Mouse (Mus musculus): Measurements from ENCODE around the gene Maats1.

Maats1 gene

DNA sequence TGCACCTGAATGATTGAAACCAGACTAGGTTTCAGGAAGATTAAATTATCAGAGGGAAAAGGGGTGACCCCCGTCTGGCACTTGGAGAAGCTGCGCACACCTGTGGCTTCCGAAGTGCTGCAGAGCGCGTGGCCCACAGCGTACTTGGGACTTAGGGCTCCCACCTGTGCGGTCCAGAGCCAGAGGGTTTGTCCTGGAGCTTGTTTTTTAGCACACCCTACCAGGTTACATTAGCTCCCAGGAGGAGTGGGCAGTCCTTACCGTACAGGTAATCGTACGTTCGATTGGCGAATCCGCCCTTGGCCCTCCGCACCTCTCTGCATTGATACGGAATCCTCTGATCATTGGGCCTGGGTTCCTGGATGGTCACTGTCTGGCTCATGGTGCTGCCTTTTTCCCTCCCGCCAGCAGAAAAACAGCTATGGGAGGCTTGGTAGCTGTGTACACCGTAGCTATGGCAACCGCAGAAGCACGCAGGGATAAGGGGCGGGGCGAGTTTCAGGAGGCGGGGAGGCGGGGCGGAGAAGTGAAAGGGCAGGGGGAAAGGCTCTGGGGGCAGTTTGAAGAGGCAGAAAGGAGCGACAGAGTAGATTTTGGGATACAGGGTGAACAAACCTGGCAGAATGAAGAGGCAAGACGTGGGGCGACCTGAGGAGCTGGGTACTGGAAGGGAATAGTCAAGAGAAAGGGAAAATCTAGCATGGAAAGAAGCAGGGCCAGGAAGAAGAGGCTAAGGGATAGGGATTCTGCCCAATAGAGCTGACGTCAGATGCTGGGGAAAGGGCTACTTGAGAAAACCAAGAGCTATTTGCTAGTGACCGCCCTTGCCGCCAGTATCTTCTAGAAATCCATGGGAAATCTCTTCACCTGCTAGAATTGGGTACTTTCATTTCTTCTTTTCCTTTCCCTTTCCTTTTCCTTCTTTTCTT, at the start of gene Maats1:
TSS of gene Maats1 (minus strand) at position 748 of the 929 bp plus-strand sequence.
- DNase-seq (ENCODE audit: extremely low read depth, insufficient read length, low spot score): no peak

DNA sequence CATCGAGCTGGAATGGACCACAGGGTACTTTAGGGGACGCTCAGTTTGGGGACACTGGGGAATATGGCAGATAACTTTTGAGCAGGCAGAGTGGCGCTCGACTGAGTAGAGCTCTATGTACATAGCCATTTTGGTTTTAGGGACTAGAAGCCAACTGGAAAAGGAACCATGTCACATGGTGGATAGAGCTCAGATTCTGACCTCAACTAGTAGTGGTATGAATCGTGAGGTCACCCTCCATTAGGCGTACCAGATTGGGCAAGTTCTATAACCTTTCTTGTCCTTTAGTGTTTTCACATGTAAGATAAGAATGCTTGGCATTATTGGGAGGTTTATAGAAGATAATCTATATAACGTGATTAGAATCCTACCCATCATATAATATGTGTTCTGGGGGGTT, 48.4 kb upstream of the Maats1 start:
- no peak for DNase-seq (ENCODE audit: extremely low read depth, insufficient read length, low spot score)

DNA sequence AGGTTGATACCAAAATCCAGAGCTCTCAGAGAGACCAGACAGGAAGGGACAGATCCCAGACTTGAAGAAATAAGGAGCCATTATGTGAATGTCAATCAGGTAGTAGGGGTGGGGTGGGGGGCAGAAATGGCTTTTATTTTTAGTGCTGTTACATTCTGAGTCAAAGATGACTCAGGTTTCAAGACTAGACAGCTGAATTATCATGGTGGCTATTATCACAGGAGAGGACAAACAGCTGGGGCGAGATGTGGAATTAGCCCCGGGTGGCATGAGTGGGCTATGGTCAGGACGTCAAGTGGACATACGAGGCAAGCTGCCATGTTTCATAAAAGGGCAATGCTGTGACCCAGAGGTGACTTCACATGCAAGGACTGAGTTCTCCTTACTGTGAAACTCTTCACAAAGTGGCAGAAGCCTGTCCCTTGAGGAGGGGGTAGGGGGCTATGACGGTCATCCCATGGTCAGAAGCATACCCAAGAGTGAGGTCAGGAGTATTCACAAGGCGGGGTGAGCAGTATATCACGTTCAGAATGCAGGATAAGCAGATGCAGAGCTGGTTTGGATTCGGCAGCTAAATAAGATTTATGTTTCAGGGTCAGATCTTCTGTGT, 47.4 kb upstream of the Maats1 start:
- DNase-seq (ENCODE audit: extremely low read depth, insufficient read length, low spot score): no peak

DNA sequence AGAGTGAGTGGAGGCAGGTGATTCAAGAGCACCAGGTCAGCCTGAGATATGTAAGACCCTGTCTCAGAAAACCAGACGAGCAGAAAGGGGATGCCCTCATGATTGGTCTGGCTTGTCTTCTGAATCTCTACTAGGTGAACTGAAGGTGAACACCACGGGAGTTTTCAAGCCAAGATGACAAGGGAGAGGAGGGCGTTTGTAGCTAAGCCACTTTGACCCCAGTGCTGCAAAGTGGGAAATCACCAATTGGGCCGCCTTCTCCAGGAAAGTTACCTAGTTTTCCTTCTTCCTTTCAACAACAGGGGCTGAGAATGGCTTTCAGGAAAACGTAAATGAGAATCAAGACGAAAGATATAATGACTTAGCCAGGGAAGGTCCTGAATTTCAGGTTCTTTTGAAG, 46.8 kb upstream of the Maats1 start:
- DNase-seq (ENCODE audit: extremely low read depth, insufficient read length, low spot score): no peak

DNA sequence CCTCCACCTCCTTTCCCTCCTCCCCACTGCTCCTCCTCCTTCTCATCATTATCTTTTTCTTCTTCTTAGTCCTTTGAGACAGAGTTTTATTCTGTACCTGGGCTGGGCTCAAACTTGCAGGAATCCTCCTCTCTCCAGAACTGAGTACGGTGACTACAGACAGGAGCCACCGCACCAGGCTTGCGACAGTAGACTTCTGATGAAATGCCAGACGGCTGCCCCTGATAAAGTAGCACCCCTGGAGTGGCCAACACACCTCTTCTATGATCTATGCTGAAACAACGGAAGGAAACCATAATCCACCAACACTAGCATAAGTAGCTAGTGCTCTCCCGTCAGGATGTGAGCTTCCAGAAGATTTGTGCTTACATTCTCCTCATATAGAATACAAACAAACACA, 45.4 kb upstream of the Maats1 start:
- DNase-seq (ENCODE audit: extremely low read depth, insufficient read length, low spot score): no peak

DNA sequence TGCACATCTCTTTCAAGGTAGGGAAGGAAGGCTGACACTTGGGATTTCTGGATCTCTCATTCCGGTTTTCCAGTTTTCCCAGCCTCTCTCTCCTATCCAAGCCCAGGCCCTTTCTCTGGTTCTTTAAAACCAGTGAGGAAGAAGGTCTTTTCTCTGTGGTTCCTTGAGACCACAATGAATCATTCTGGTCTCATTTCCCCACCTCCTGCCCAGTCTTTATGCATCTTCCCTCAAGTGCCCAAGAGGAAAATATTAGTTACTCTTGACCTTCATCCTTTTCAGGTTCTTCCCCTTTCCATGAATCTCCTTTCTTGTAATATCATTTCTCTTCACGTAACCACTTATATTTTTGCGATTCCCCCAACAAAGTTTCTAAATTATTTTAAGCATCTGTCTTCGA, 43.8 kb upstream of the Maats1 start:
- peak; percentile 16 for DNase-seq (ENCODE audit: extremely low read depth, insufficient read length, low spot score)

DNA sequence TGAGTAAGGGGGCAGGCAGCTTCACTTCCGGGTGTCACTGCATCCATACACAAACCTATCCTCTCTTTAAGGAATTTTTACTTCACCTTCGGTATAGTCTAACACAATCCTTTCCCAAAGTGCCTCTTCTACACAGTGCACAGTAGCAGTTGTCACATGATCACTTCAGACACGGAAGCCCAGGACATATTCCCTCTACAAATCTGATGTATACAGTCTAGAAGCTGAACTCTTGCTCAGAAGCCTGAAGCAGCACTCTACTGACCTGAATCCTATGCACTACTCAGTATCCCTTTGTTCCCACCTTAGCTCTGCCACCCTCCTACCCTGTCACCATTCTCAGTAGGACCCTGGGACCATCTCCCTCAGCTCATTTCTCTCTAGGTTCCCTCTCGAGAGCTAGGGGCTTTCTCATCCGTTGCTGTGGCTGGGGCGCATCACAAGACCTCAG, 43.3 kb upstream of the Maats1 start:
- DNase-seq (ENCODE audit: extremely low read depth, insufficient read length, low spot score): no peak

DNA sequence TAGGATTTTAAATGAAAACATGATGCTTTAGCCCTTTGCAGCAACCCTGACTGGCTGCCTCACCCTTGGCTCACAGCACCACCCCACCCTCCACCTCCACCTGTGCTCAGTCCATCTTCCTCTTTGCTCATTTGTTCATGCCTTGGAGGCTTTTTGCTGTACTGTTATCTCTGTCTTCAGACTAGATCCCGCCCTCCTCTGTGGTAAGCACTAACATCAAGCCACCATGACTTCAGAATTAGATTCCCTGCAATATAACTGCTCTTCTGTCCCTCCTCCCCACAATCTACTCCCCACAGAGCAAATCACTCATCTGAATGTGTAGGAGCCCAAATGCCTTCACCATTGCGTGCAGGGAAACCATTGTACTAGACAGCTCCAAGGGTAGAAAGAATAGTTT, 41.7 kb upstream of the Maats1 start:
- no peak for DNase-seq (ENCODE audit: extremely low read depth, insufficient read length, low spot score)

DNA sequence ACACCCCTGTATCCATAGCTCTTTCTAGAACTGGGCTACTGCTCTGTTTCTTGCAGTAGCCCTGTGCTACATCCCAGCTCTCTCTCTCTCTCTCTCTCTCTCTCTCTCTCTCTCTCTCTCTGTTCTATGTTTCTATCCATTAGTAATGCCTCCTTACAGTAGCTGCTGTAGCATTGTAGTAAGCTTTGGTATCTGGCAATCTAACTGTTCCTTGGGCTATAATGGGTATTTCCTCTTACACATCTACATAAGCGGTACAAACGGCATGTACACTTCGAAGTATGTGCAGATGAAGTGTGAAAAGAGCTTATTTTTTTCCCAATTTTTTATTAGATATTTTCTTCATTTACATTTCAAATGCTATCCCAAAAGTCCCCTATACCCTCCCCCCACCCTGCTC, 38.0 kb upstream of the Maats1 start:
- DNase-seq (ENCODE audit: extremely low read depth, insufficient read length, low spot score): no peak

DNA sequence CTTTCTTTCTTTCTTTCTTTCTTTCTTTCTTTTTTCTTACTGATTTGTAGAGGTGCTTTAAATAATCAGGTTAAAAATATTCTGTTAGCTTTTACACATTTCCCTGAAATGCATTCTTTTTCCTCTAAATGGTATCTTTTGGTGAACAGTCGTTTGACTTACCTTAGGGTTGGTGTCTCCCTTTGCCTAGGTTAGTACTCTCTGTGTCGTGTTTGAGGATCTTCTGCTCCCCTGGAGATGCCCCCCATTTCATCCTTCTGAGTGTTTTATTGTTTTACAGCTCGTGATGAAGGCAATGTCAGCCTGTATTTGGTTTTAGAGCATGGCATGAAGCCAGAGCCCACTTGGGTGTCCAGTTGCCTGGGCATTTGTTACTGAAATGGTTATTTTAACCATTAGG, 37.5 kb upstream of the Maats1 start:
- DNase-seq (ENCODE audit: extremely low read depth, insufficient read length, low spot score): no peak

DNA sequence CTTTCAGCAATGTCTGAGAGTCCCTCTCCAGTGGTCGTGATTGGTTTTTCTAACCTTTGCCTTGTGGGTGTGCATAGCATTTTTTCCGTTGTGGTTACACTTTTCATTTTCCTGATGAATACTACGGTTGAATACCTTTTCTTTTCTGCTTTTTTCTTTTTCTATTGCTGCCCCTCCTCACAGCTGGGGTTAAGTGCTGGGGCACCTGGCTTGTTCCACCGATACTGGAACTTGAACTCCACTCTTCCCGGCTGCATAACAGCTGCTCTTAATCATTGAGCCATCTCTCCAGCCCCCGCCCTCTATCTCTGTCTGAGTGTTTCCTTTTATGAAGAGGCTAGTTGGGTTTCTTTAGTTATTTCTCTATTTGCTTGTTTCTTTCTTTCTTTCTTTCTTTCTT, 37.1 kb upstream of the Maats1 start:
- no peak for DNase-seq (ENCODE audit: extremely low read depth, insufficient read length, low spot score)

DNA sequence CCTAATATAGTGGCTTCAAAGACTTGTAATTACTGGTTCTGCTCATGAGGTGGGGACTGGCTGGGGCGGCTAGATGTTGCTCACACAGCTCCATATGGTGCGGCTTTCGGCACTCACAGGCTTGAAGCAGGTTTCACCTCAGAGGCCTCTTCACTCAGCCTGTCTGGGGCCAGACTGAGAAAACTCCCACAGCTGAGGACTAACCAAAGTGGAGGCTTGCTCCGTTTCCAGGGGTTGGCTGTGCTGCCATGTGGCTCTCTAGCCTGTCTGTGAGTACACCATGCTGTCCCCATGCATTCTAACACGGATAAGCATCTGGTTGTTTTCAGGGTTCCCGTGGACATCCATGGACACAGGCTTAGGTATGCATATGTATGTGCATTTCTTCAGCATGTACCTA, 36.6 kb upstream of the Maats1 start:
- DNase-seq (ENCODE audit: extremely low read depth, insufficient read length, low spot score): no peak

DNA sequence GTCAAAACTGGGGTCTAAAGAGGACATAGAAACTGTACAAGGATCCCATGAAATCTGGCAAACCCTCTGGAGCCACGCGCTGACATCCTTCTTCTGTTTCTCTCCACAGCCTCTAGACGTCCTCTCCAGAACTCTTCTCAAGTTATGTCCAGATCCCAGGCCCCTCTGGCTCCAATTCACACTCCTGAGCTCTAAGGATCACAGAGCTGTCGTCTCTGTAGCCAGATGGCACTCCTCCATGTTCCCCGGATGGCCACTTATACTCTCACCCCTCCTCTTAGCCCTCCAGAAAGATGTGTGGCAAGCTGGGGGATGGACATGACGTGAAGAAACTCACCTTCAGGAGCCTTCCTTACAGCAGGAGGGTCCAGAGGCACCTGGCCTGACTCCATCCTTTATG, 35.6 kb upstream of the Maats1 start:
- no peak for DNase-seq (ENCODE audit: extremely low read depth, insufficient read length, low spot score)

DNA sequence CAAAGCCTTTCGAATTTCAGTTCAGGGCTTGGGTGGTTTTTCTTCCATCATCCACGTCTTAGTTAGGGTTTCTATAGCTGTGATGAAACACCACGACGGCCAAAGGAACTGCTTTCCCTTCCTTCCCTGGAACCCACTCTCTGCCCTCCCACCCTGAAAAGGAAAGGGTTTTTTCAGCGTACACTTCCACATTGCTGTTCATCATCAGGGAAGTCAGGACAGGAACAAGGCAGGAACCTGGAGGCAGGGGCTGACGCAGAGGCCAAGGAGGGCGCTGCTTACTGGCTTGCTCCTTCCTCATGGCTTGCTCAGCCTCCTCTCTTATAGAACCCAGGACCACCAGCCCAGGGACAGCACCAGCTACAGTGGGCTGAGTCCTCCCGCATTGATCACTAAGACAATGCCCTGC, 34.9 kb upstream of the Maats1 start:
- DNase-seq (ENCODE audit: extremely low read depth, insufficient read length, low spot score): no peak

DNA sequence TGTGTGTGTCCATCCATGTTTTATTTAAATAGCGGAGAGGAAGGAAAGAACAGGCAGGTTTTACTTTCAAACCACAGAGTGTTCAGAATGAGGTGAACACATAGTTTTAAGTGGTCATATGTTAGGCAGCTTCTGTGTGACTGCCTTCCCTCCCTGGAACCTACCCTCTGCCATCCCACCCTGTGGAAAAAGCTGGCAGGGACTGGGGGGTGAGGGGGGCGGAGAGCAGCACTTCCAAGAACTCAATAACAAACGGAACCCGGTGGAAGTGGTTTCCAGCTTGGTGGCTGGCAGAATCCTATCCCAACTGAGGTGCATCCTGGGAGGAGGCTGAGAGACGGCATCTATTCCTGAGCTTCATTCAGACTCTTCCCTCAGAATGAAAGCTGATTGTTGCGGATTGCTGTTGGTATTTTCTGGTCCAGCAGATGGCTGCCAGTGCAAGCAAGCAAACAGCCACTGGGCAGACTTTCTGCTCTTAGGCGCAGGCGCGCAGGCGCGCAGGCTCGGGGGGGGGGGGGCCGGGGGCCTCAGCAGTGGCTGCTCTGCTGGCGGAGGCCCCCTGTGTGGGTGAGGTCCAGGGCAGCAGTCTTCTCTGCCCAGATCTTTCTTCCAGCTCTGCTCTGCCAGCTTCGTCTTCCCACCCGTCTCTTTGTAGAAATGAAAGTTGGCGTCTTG, 34.4 kb upstream of the Maats1 start:
- no peak for DNase-seq (ENCODE audit: extremely low read depth, insufficient read length, low spot score)

DNA sequence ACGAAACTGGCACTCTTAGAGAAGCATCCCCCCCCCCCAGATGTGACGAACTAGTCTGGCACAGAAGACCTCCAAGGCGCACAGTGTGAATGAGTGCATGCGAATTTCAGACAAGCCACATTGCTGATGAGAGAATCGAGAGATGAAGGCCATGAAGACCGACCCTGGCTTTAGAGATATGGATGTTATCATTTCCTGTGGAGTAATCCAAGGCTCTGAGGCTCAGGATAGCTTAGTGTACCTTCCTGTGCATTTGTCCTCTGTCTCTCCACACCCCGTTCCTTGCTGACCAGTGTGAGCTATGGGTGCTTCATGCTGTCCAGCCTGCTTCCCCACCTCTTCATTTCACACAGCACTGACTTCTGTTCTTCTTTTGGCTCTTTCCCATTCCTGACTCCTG, 33.2 kb upstream of the Maats1 start:
- DNase-seq (ENCODE audit: extremely low read depth, insufficient read length, low spot score): no peak

DNA sequence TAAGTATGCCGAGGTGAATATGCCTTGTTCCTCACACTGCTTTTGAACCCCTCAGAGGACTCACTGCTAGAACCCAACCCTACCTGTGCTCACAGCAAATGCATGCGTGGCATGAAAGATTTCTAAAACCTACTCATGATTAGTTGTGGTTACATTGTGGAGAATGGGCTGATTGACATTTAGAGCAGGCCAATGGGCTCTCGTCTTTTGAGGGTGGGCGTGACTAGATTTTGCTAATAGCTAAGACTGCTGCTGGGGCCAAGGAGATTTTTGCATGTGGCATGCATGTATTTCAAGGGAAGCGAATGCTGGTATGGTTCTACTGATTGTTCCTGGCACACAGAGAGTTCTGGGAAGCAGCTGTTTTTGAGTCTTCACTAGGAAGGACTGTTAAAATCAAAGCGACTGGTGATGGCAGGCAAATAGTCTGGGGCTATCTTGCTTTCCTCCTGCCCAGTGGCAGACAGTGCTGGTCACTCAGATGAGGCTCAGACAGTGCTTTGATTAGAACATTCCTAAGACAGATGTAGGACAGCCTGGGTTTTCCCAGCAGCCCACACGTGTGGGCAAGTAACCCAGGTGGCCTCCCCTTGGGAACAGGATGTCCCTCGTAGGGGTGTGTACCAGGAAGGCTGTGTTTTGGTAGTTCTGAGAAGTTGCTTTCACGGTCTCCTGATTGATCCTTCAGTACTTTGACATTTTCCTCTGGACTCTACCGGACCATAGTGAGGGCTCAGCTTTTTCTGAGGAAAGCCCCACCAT, 32.6 kb upstream of the Maats1 start:
- DNase-seq (ENCODE audit: extremely low read depth, insufficient read length, low spot score): no peak

DNA sequence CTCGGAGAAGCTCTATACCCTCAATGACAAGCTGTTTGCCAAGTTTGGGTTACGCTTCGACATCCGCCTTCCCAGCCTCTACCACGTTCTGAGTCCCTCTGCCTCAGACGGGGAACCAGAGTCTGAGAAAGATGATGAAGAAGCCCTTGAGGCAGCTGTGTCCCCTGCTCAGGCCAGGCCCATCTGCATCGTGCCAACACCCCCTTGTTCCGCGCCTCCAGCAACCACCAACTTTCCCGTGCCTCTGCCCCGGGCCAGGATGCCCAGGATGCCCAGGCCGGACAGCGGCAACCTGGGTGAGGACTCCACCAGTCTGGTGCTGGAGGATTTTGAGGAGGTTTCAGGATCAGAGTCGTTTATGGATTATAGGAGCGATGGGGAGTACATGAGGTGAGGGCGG, 32.0 kb upstream of the Maats1 start:
- DNase-seq (ENCODE audit: extremely low read depth, insufficient read length, low spot score): no peak

DNA sequence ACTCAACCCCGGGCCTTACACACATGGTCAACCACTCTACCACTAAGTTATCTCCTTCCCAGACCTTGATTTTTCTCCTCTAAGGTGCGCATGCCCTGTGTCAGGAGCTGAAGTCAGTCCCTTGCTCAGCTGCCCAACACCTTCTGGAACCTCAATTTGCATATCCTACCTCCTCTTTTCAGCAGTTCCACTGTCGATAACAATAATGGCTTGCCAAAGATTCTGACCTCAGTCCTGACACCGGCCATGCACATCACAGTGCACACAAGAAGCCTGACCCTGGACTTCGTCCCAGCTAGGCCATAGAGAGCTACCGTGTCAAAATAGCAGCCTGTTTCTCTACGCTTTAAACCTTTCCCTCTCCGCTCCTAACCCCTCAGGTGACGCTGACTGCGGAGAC, 31.5 kb upstream of the Maats1 start:
- no peak for DNase-seq (ENCODE audit: extremely low read depth, insufficient read length, low spot score)

DNA sequence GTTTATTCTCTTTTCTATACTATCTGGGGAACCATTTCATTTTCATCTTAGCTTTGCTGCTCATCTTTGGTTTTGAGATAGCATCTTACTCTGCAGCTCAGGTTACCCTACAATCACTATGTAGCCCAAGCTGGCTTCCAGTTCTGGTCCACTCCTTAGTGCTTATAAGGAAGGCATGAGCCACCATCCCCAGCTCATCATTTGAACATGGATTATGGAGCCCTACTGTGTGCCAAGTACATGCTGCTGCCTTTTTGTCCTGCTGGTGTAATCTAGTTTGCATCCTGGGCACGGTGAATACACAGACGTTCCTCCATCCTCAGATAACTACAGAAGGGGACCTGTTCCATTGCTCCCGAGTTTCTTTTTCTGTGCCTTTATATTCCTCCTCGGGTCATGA, 30.9 kb upstream of the Maats1 start:
- no peak for DNase-seq (ENCODE audit: extremely low read depth, insufficient read length, low spot score)

DNA sequence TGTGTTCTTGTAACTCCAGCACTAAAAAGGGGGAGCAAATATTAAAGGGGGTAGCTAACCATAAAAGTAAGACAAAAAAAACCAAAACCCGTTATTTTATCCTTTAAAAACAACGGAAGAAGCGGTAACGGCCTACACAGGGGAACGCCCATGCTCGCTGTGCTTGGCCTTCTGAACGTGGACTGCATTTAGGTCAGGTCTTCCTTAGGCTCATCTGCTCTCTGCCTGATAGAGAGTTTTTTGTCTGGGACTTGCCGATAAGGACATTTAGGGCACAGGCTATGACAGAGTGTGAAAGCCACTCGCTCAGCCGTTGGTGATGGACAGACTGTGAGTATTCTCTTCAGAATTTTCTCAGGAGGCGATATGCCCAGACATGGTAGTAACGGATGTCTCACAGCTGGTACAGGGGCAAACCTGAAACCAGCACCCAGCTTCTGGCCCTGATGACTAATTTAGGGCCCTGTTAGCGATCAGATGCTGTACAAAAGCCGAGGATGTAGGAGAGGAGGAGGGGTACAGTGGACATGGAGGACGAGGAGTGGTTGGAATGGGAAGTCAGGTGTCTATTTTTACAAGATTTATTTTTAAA, 29.9 kb upstream of the Maats1 start:
- no peak for DNase-seq (ENCODE audit: extremely low read depth, insufficient read length, low spot score)
